Mouse (Mus musculus) urinary bladder, adult 18-20 months (tissue): ENCODE results near the gene Stxbp6.

Experiments used
- DNase-seq, 2 experiments: peaks; one replicate each; pipeline ENCODE4 v3.0.0; 2022; ENCODE audit warnings: low spot score in 2 of 2, mixed read lengths in 2 of 2

Gene Stxbp6

DNA sequence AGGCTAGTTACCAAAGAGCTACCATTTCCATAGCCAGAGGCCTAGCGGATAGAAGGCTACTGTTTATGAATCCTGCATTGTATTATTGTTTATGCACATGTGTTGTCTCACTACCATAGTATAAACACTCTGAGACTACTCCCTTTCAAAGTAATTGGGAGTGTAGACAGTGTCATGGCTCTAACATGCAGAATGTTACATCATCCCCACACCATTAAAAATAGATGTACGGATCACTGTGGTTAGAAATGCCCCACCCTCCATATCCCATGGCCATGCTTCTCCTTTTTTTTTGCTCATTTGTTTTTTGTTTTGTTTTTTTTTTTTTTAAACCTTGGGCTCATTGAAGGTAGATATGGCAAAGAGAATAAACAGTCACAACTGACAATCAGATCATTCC is 154.9 kb downstream of the Stxbp6 start:
- DNase-seq = no peak

GRCm38 (mm10) chr12:44918929-44919328 is 155.6 kb downstream of the Stxbp6 start:
- no peak for DNase-seq

DNA sequence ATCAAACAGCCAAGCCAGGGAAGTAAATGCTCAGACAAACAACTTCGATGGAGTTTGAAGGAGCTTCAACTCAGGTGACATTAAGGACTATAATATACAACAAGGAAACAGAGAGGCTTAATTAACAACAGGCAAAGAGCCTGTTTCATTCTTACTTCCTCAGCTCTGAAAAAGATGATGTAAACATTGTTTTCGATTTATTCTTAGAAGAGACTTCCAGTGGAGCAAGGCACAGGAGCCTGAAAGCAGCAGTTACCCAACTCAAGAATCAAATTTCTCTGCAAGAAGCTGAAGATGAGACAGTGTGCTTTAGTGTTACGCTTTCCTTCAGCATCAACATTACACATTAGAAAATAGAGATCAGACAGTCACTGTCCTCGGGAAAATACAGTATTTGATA is 160.7 kb downstream of the Stxbp6 start:
- no peak for DNase-seq

DNA sequence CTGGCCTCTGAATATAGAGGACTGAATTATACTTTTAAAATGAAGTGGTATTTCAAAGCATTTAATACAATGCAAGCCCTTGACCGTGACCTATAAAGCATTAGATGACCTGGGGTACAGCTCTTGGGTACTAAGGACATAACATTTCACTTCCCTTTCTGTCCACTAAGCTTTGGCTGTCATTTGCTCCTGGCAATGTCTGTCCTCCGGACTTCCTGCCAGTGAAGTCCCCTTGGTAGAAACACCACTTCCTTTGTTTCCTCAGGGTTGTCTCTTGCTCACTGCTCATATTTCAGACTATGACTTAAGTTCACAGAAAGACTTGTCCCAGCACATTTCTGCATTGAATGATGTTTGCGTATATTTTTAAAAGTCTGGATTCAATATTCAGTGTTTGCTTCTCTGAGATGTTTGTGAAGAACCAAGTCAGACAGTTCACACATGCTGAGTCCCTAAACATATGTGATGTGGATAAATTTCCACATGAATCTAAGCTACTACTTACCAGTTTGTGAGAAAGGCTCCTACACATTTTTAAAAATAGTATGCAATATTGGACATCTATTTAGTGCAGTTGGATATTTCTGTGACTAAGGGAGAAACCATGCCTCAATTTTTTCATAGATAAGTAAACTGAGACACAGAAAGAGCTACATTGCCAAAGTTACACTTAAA is 166.3 kb downstream of the Stxbp6 start:
- no peak for DNase-seq

DNA sequence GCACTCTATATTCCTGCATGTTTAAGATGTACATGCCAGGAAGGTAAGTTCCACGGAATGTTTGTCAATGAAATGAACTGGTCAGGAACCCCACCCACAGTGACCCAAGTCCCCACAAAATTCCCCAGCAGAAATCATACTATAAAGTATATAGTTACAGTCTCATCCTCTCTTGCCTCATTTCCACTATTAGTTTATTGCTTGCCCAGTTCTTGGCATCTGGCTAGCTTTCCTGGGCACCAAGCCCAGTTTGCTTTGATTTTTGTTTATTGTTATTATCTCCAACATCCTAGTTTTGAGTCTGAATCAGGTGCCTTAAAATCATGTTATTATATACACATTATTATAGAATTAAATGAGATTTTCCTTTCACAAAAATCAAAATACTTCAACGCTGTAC is 168.5 kb downstream of the Stxbp6 start:
- DNase-seq = no peak

DNA sequence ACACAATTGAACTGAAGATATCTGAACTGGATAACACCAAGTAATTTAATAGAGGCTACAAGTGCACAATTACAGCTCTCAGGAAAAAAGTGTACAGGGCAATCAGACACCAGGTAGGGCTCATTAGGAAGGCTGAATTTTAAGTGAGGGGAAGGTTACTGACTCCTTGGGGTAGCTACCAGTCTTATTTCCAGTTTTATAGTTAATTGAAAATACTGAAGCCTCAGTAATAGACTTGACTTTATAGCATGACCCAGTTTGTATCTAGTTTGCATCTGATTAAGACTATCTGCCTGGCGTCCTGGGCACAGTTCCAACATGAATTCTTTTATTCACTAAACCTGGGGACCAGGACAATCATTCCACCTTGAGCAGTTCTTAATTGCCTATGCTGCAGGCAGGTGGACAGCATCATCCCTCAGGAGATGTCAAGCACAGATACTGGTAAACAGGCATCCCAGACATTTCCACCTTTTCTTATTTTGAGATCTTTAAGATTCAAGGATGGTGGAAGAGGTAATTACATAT is 171.2 kb downstream of the Stxbp6 start:
- DNase-seq = no peak

DNA sequence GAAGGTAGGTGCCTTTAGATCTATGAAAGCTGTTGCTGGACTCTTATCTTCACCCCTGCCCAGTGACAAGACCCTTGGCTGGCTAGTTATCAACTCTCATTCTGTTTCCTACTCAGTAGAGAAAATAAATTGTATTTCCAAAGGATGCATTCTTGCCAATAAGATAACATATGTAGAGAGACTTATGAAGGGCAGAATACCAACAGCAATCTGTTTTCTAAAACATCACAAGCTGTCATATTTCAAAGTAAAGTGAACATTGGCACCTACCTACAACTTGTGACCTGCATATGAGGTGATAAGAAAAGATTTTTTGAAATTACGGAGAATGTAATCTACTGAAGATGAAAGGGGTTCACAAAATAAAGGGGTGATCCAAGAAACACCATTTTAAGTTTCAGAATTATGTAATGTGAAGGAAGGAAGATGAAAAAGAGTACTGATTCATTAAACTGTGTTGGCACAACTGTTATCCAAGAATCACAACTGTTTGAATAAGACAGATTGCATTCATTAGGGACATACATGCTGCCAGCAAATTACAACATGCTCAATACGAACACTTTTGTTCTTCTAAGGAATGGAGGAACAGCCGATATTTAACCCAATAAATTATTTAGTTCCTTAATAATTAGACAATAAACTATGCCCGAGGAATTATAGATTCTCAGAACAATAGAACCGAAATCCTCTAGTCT is 175.2 kb downstream of the Stxbp6 start:
- no peak for DNase-seq

DNA sequence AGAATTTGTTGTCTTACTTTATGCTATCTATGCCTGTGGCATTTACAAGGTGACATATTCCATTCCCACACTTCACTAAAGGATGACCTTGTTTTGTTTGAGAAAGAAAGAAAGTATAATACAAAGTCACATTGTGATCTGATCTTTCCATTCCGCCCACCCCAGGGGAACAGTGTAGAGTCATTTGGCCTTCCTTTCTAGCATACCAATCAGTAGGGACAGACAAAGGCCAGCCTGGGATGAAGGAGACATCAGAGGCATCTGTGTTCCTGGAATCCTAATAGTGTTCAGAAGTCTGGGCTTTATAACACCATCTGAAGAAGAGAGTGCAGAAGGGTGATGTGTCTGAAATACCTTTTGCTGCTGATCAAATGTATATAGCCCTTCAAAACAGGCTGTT is 178.0 kb downstream of the Stxbp6 start:
- no peak for DNase-seq

DNA sequence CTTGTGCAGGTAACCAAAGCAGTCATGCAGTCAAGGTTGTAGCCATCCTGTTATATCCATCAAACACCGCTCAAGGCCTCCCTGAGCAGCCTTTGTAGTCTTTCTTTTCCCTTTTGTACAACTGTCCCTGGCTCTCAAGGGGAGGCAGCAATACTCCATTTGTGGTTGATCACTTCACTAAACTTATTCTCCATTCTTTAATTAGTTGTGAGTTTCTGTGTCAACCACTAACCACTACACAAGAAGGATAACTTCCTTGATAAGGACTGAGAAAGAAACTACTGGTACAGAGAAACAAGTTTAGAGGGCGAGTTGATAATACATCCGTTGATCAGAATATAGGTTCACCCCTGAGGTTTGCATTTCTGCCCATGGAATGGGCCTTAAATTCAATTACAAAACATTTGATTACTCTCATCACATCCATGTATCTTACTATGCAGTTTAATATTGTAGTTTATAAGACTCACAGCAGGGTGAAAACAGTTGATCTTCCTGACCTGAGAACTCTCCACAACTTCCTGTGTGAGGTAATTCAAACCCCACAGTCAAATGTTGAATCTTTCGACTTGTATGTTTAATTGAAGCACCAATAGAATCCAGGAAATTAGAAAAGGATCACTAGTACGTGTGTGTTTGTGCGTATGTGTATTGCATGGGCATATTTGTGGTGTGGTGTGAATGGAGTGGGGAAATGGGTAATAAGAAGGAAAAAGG is 184.7 kb downstream of the Stxbp6 start:
- no peak for DNase-seq

DNA sequence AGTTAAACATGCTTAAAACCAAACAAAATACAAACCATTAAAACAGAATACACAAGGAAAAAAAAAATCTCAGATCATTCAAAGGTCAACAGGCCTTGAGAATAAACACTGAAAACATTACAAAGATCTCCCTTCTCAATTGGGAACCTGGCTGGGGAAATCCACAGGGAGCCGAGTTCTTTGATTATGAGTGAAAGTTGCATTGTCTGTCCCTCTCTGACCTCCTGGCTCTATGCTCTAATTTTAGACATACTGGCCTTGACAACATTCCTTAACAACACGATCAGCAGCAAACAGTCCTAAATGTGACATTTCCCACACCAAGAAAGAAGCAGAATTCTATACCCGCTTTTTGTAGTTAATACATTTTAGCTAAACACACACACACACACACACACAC is 187.7 kb downstream of the Stxbp6 start:
- no peak for DNase-seq

DNA sequence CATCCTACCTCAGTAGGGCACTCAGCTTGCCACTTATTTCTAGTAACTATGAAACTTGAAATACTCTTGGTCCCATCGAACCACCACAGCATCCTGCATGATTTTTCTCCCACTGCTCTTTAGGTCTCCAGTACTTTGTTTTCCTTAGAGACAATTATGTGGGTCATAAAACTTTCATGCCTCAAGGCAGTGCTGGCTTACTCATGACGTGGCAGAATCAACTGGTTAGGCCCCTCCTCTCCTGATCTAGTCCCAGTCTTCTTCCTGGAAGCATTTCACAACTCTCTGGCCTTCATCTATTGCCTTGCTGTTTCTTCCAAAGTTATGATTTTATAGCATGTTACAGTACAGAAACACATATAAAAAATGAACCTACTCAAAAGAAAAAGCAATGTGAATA is 201.8 kb downstream of the Stxbp6 start:
- DNase-seq = no peak

GRCm38 (mm10) chr12:44865442-44865841 is 209.1 kb downstream of the Stxbp6 start:
- no peak for DNase-seq

- no peak for DNase-seq
These were observed 215.1 kb downstream of the Stxbp6 start for GRCm38 (mm10) chr12:44859454-44859853.

DNA sequence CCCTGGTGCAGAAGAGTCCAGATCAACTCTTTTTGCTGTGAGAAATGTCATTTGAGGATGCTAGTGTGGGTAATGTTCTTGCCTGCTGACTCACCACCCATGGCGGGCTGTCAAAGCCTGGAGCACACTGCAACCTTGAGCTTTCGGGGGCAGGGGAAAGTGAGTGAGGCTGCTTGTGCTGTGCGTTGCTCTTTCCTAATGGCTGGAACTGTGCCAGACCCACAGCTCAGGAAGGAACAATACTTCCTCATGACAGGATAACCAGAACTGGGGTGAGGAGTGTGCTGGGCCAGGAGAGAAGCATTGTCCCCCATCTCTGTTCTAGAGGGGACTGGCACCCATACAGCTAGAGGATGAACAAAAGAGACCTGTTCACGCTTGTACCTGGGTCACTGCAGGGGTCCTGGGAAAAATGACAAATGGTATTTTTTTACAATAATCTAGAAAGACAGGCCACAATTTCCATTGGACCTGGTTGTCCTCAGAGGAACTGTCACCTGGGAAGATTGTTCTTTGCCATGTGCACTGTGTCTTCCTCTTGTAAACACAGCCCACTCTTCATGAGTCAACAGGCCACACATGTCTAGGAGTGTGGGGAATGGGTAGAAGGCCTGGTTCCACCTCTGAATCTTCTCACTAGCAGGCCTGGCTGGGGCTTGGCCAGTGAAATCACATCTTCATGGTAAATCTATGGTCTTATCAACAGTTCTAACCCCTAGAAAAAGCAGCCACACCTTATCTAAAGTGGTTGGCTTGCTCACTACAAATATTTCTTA is 216.2 kb downstream of the Stxbp6 start:
- peak in 1 of 2 experiments; percentile 25 for DNase-seq

DNA sequence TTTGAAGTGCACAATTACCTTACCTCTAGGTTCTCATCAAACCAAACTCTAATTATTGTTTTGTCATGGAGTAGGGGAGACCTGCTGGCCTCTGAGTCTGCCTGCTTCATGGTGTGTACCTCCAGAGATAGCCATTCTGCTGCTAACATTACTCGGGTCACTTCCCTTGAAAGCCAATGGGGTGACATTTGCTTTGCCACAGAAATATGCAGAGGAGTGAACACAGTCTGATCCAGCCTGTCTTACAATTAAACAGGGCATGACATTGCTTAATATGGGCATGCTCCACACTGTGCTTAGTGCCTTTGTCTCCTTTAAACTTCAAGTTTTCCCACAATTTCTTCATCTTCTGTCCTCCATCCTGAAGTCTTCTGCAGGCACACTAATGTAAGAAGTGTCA is 222.5 kb downstream of the Stxbp6 start:
- DNase-seq = no peak

- DNase-seq = no peak
These were observed 224.0 kb downstream of the Stxbp6 start for GRCm38 (mm10) chr12:44850516-44850915.

DNA sequence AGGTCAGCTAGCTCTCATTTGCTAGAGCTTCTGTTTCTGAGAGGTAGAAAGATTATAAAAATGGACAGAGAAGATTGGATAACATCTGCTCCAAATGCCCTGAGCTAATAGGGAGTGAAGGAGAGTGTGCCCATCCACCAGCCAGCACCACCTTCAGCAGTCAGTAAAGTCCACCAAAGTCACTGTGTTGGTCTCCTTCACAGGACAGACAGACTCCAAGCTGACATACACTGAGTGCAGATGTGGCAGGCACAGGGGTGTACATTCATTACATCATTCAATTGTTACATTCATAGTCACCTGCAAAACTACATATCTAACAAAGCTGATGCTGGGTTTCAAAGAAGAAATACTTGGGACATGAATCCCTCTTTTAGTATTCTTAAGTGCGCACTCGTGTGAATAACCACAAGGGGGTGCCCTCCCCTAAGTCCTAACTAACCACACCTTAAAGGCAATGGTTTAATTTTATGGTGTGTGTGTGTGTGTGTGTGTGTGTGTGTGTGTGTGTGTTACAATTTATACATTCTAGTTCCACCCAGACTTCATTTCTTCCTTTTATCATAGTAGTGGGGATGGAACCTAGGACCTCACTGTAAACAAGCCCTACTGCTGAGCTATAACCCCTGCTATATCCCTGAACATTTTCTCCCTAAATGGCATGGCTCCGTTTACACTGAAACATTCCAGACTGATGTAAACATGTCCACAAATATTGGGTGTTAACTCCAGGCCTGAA is 225.9 kb downstream of the Stxbp6 start:
- DNase-seq = peak; percentile 1 to 11

- no peak for DNase-seq
These were observed 233.9 kb downstream of the Stxbp6 start for GRCm38 (mm10) chr12:44840585-44840984.

GRCm38 (mm10) chr12:44839594-44840373 is 234.7 kb downstream of the Stxbp6 start:
- DNase-seq = no peak

DNA sequence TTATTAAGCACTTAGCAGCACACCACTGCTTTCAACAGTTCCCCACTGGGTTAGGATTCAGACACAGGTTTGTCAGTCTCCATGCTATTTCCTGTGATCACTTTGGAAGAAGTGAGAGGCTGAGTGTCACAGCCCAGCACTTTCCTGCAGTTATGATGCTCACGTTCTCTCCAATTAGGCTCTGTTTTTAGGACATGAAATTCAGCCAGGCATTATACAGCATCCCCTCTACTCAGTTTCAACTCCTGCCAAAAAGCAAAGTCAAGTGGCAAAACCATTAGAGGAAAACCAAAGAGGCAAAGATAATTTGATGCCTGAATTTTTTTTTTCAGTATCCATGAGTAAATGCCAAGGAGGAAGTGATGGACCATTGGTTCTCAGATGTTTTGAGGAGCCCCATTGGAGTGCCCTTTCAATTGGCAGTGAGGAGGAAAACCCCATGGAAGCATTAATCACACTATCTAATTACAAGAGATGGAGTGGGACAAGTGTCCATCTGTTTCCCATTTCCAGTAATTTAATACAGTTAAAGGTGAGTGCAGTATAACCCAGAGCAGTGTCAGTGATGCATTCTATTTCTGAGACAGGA is 238.5 kb downstream of the Stxbp6 start:
- no peak for DNase-seq
